Mouse (Mus musculus): ENCODE data around the gene Per2. TPM values are rescaled to one million over a fixed set of nuclear protein-coding genes. Genes with fewer than 3 reads are reported as not detected.
A peak's percentile ranks its signal among the peaks of the same experiment; 100 is the strongest.

The Per2 gene
- polyA plus RNA-seq, 1 experiment, result 5.6 TPM

- Histone ChIP-seq H3K27me3 (replicated peaks; ENCODE audit: control insufficient read depth, insufficient read depth, low read length) (no peaks in the 10 kb centered on the region), H3K4me3 (ENCODE audit: insufficient read depth, low read depth, low read length) (no peak overlapping the region), H3K36me3 (ENCODE audit: control insufficient read depth, insufficient read depth, low read length) (0 out of 2 replicates have a peak, but pooled peaks cover 2% of the 10 kb centered on the region), H3K4me1 (ENCODE audit: control insufficient read depth, insufficient read depth, low read length) (peaks cover 5% of the 10 kb centered on the region; the same call in 1 of the 2 replicates), H3K27ac (ENCODE audit: insufficient read depth, low read depth, low read length) (no peak overlapping the region)
- DNase-seq, result no peak
- WGBS, result 73% methylated on average over 1 of the region's 1 CpGs
- TF ChIP-seq CTCF (conservative IDR thresholded peaks at IDR 0.05; ENCODE audit: insufficient read depth, insufficient read length, low read depth, low read length), result no peak
- TF ChIP-seq POLR2A (IDR thresholded peaks at IDR 0.05; ENCODE audit: low read depth, low read length), result no peak
Observed at GRCm38 (mm10) chr1:91417991-91418390, 41.1 kb downstream of the Per2 start.

GRCm38 (mm10) chr1:91415311-91415710 is 43.8 kb downstream of the Per2 start:
- Histone ChIP-seq H3K36me3 (ENCODE audit: control insufficient read depth, insufficient read depth, low read length) (0 out of 2 replicates have a peak, but pooled peaks cover 2% of the 10 kb centered on the region), H3K4me1 (ENCODE audit: control insufficient read depth, insufficient read depth, low read length) (no peaks in the 10 kb centered on the region), H3K27ac (ENCODE audit: insufficient read depth, low read depth, low read length) (no peak overlapping the region), H3K4me3 (ENCODE audit: insufficient read depth, low read depth, low read length) (no peak overlapping the region), H3K27me3 (replicated peaks; ENCODE audit: control insufficient read depth, insufficient read depth, low read length) (no peaks in the 10 kb centered on the region)
- 91% methylated on average over 5 of the region's 5 CpGs for WGBS
- TF ChIP-seq POLR2A (IDR thresholded peaks at IDR 0.05; ENCODE audit: low read depth, low read length), result no peak
- TF ChIP-seq CTCF (conservative IDR thresholded peaks at IDR 0.05; ENCODE audit: insufficient read depth, insufficient read length, low read depth, low read length), result no peak
- DNase-seq, result no peak

GRCm38 (mm10) chr1:91414903-91415302 is 44.2 kb downstream of the Per2 start:
- Histone ChIP-seq H3K36me3 (ENCODE audit: control insufficient read depth, insufficient read depth, low read length) (0 out of 2 replicates have a peak, but pooled peaks cover 2% of the 10 kb centered on the region), H3K27ac (ENCODE audit: insufficient read depth, low read depth, low read length) (no peak overlapping the region), H3K27me3 (replicated peaks; ENCODE audit: control insufficient read depth, insufficient read depth, low read length) (no peaks in the 10 kb centered on the region), H3K4me1 (ENCODE audit: control insufficient read depth, insufficient read depth, low read length) (no peaks in the 10 kb centered on the region), H3K4me3 (ENCODE audit: insufficient read depth, low read depth, low read length) (no peak overlapping the region)
- 79% methylated on average over 4 of the region's 4 CpGs for WGBS
- no peak for DNase-seq
- TF ChIP-seq CTCF (conservative IDR thresholded peaks at IDR 0.05; ENCODE audit: insufficient read depth, insufficient read length, low read depth, low read length) (no peak), POLR2A (IDR thresholded peaks at IDR 0.05; ENCODE audit: low read depth, low read length) (no peak)

- 3% methylated on average over 39 of the region's 39 CpGs for WGBS
- Histone ChIP-seq H3K36me3 (ENCODE audit: control insufficient read depth, insufficient read depth, low read length) (no peaks in the 10 kb centered on the region), H3K27me3 (replicated peaks; ENCODE audit: control insufficient read depth, insufficient read depth, low read length) (no peaks in the 10 kb centered on the region), H3K4me3 (ENCODE audit: insufficient read depth, low read depth, low read length) (peak within 1 kb of the TSS; percentile 77), H3K27ac (ENCODE audit: insufficient read depth, low read depth, low read length) (peak within 1 kb of the TSS; percentile 87), H3K4me1 (ENCODE audit: control insufficient read depth, insufficient read depth, low read length) (no peaks in the 10 kb centered on the region)
- DNase-seq, result peak; percentile 78
- TF ChIP-seq POLR2A (IDR thresholded peaks at IDR 0.05; ENCODE audit: low read depth, low read length) (no peak), CTCF (conservative IDR thresholded peaks at IDR 0.05; ENCODE audit: insufficient read depth, insufficient read length, low read depth, low read length) (no peak)
Observed at GRCm38 (mm10) chr1:91413898-91414594, 45.1 kb downstream of the Per2 start, which contains the start of gene Hes6. Gene Hes6 (minus strand): TSS chr1:91414038.

GRCm38 (mm10) chr1:91413536-91413897 is 45.6 kb downstream of the Per2 start:
- Histone ChIP-seq H3K4me1 (ENCODE audit: control insufficient read depth, insufficient read depth, low read length) (no peaks in the 10 kb centered on the region), H3K27me3 (replicated peaks; ENCODE audit: control insufficient read depth, insufficient read depth, low read length) (no peaks in the 10 kb centered on the region), H3K36me3 (ENCODE audit: control insufficient read depth, insufficient read depth, low read length) (no peaks in the 10 kb centered on the region), H3K4me3 (ENCODE audit: insufficient read depth, low read depth, low read length) (peak overlapping the region; percentile 45), H3K27ac (ENCODE audit: insufficient read depth, low read depth, low read length) (peak overlapping the region; percentile 87)
- peak; percentile 92 for DNase-seq
- 3% methylated on average over 14 of the region's 14 CpGs for WGBS
- no peak for TF ChIP-seq POLR2A (IDR thresholded peaks at IDR 0.05; ENCODE audit: low read depth, low read length)
- TF ChIP-seq CTCF (conservative IDR thresholded peaks at IDR 0.05; ENCODE audit: insufficient read depth, insufficient read length, low read depth, low read length), result no peak

- no peaks in the 10 kb centered on the region for H3K27me3 ChIP-seq (replicated peaks; ENCODE audit: control insufficient read depth, insufficient read depth, low read length)
- WGBS, result under 1% methylated on average over 34 of the region's 34 CpGs
- TF ChIP-seq CTCF (conservative IDR thresholded peaks at IDR 0.05; ENCODE audit: insufficient read depth, insufficient read length, low read depth, low read length) (no peak), POLR2A (IDR thresholded peaks at IDR 0.05; ENCODE audit: low read depth, low read length) (peak; percentile 33)
- H3K27ac ChIP-seq (ENCODE audit: insufficient read depth, low read depth, low read length), result peak overlapping the region; percentile 87
- peak overlapping the region; percentile 77 for H3K4me3 ChIP-seq (ENCODE audit: insufficient read depth, low read depth, low read length)
- no peaks in the 10 kb centered on the region for H3K36me3 ChIP-seq (ENCODE audit: control insufficient read depth, insufficient read depth, low read length)
- peak; percentile 98 for DNase-seq
- no peaks in the 10 kb centered on the region for H3K4me1 ChIP-seq (ENCODE audit: control insufficient read depth, insufficient read depth, low read length)
Observed at GRCm38 (mm10) chr1:91413030-91413506, 46.1 kb downstream of the Per2 start.

- Histone ChIP-seq H3K27ac (ENCODE audit: insufficient read depth, low read depth, low read length) (no peak overlapping the region), H3K4me3 (ENCODE audit: insufficient read depth, low read depth, low read length) (peak overlapping the region; percentile 77), H3K36me3 (ENCODE audit: control insufficient read depth, insufficient read depth, low read length) (no peaks in the 10 kb centered on the region), H3K27me3 (replicated peaks; ENCODE audit: control insufficient read depth, insufficient read depth, low read length) (no peaks in the 10 kb centered on the region), H3K4me1 (ENCODE audit: control insufficient read depth, insufficient read depth, low read length) (no peaks in the 10 kb centered on the region)
- peak; percentile 48 for DNase-seq
- no peak for TF ChIP-seq CTCF (conservative IDR thresholded peaks at IDR 0.05; ENCODE audit: insufficient read depth, insufficient read length, low read depth, low read length)
- no peak for TF ChIP-seq POLR2A (IDR thresholded peaks at IDR 0.05; ENCODE audit: low read depth, low read length)
- 5% methylated on average over 65 of the region's 65 CpGs for WGBS
Observed at GRCm38 (mm10) chr1:91412286-91413029, 46.7 kb downstream of the Per2 start.
